Mouse (Mus musculus) megakaryocyte, embryonic 14.5 days (primary cell): ENCODE data around the gene Sypl.

ENCODE experiments used
- FLI1 ChIP-seq: IDR thresholded peaks from 2 replicates; pipeline ENCODE4 v1.6.1; 2012; ENCODE audit warnings: low read length, inconsistent platforms, mixed read lengths
- GATA1 ChIP-seq: IDR thresholded peaks from 3 replicates; pipeline ENCODE4 v1.6.1; 2012; ENCODE audit warnings: mixed read lengths, low read length, inconsistent platforms, borderline replicate concordance

DNA sequence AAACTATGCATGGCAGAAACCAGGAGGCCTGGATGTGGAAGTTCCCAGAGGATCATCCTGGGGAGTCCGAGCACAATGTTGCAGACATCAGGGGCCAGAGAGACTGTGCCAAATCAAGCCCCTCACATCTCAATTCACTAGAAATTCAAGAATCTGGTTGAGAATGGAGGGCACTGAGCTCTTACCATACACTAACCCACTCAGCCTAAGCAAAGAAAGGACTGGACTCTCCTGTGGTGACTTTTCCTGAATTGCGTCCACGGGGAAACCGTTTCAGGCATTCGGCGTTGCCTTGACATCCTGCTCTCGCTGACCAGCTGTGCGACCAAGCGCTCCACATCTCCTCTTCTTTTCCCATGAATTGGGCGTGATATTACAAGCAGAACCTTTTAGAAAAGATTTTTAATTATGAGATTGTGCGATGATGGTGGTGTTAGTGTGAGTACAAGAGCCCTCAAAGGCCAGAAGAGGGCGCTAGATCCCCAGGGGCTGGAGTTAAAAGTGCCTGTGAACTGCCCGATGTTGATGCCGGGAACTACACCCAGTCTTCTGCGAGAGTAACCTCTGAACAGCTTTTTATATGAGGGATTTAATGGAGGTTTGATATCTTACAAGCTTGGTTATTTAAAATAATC is 43.0 kb upstream of the Sypl start:
- TF ChIP-seq GATA1 (no peak), FLI1 (no peak)
